Mouse (Mus musculus) fat pad, adult 2 months (tissue): Measurements from ENCODE around the gene Rlbp1.

Experiments used
- DNase-seq: peaks from one replicate; pipeline ENCODE4 v3.0.0-alpha.2; 2011; ENCODE audit warnings: low read depth, low spot score; ENCODE audit errors: extremely low read depth

Rlbp1 gene

GRCm38 (mm10) chr7:79376516-79377275 is 10.2 kb downstream of the Rlbp1 start:
- no peak for DNase-seq

DNA sequence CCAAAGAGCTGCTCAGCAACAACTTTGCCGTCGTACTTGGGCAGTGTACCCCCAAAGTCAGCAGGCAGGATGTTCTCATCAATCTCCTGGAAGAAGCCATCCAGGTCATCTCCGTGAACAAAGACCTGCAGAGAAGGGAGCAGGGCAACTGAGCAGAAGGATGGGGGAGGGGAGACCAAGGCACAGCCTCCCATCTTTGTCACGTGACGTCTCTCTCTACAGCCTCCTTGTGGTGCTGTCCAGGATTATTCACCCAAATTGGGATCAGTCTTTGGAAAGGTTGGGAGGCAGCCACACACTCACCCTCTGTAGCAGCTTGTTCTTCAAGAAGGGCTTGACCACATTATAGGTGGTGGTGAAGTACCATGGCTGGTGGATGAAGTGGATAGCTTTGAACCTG is 11.3 kb downstream of the Rlbp1 start:
- no peak for DNase-seq

- DNase-seq: no peak
These were observed 12.8 kb downstream of the Rlbp1 start for GRCm38 (mm10) chr7:79374017-79374416.

- no peak for DNase-seq
These were observed 15.4 kb downstream of the Rlbp1 start for GRCm38 (mm10) chr7:79371321-79371879.

GRCm38 (mm10) chr7:79369416-79369815 is 17.4 kb downstream of the Rlbp1 start:
- no peak for DNase-seq

DNA sequence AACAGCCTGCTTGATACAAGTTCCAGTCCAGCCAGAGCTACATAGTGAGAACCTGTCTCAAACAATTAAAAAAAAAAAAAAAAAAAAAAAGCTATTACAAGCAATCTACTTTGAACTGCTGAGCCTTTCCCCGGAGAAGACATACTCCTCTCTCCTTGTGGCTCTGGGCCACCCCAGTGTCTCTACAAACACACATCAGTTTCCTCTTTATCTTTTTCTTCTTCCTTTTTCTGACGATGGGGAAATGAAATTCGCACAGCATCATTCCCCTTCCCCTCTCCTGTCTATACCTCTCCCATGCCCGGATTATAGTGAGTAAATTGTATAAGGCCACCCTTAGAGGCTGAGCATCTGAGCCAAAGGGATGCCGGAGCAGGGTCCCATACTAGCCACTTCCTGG is 18.2 kb downstream of the Rlbp1 start:
- no peak for DNase-seq

DNA sequence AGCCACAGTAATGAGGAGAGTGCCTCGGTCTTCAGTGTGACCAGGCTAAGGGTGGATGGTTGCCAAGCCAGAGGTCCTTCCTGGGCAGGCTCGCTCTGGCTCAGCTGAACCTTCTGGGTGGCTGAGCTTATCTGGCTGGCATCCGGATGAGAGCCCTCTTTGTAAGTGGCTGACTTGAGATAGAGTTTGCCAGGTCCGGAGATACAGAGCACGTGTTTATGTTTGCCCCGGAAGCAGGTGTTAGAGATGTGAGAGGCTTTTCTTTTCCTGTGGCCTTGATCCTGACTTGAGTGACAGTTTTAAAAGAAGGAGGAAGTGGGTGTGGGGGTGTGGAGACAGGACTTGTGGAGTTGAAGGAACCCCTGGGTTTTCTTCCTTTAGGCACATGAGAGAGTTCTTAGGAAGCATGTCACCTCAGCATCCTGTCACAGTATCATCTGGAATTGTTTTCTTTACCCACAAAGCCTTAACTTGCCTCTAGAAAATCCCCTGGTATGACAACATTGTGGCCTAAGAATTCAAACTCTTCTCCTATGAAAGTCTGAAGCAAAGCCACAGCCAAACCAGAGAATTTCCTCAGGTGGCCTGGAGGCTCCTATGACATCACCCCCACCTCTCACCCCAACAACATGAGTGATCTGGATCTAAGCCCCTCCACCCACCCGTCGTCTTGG is 23.3 kb downstream of the Rlbp1 start:
- DNase-seq: no peak

DNA sequence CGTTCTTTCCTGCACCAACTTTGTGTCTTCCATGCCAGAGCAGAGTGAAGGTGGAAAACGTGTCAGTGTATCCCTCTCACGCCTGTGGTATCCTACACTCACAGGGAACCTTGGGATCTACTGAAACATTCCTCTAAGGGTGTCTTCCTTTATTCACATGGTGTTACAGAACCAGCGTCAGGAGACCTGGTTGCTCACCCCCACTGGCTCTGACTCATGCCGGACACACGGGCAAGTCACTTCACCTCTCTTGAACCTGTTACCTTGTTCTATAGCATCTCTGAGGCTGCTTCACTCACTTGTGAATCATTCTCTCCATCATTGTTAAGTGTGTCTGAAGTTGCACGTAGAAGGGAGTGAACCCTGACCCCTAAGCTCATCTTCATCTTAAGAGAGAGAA is 24.0 kb downstream of the Rlbp1 start:
- no peak for DNase-seq

- DNase-seq: no peak
These were observed 24.6 kb downstream of the Rlbp1 start for GRCm38 (mm10) chr7:79362208-79362607.

DNA sequence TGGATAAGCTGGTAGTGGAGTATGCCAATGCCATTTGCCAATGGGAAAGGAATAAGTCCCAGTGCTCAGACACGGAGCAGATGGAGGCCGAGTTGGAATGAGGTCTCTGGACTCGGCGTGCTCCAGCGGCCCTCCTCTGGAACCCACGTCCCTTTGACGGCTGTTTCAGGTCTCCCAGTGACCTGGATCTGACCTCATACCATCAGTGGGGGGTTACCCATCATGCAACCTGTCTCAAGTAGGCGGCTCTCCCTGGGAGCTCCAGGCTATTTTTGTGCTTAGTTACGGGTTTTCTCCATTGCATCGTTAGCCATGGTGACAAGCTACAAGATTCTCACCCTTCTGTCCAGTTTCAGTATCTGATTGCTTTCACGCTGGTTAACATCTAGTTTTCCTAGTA is 26.8 kb downstream of the Rlbp1 start:
- no peak for DNase-seq

DNA sequence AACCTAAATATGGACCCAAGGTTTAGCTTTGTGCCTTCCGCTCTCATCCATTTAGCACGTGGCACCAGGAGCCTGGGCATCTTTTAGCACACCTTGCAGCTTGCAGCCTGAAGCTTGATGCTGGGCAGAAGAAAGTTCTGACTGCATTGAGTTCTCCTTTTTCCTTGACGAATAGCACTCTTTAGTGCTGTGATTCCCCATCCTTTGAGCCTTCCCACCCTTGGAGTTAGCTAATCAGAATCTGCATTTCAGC is 27.7 kb downstream of the Rlbp1 start:
- DNase-seq: no peak

DNA sequence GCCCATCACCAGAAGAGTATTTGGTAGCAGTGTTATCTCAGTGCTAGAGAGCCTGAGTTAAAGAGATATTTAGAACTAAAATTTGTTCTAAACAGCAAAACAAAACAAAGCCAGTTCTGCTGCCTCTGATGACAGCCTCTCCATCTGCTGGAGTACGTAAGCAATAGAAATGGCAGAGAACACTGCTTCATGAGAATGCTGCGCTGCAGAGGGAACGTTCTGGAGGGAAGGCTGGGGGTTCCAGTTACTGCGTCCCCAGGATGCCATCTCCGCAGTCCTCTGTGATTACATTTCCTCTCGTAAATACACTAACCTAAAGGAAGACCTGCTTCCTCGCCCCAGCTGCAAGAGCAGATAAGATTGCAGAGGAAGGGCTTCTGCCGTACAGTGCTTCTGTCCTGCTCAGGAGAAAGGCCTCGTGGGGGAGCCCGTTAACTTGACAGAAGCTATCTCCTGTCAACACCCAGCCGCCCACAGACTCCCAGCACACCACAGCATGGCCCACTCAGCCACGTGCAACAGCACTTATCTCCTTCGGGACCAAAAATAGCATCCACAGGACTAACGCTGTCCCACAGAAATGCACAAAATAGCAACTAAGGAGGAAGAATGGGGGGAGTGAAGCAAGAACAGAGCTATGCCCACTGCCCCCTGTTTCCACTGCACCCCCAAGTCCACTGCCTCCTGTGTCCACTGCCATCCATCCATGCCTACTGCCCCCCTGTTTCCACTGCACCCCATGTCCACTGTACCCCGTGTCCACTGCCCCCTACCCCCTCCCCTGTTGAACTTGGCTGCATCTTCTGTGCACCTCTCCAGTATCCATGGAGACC is 28.3 kb downstream of the Rlbp1 start:
- no peak for DNase-seq

GRCm38 (mm10) chr7:79349738-79350386 is 37.0 kb downstream of the Rlbp1 start:
- DNase-seq: no peak

GRCm38 (mm10) chr7:79348816-79349215 is 38.0 kb downstream of the Rlbp1 start:
- DNase-seq: no peak

- no peak for DNase-seq
These were observed 39.6 kb downstream of the Rlbp1 start for GRCm38 (mm10) chr7:79347108-79347813.

GRCm38 (mm10) chr7:79346555-79347075 is 40.2 kb downstream of the Rlbp1 start:
- no peak for DNase-seq

GRCm38 (mm10) chr7:79345902-79346301 is 40.9 kb downstream of the Rlbp1 start:
- no peak for DNase-seq

DNA sequence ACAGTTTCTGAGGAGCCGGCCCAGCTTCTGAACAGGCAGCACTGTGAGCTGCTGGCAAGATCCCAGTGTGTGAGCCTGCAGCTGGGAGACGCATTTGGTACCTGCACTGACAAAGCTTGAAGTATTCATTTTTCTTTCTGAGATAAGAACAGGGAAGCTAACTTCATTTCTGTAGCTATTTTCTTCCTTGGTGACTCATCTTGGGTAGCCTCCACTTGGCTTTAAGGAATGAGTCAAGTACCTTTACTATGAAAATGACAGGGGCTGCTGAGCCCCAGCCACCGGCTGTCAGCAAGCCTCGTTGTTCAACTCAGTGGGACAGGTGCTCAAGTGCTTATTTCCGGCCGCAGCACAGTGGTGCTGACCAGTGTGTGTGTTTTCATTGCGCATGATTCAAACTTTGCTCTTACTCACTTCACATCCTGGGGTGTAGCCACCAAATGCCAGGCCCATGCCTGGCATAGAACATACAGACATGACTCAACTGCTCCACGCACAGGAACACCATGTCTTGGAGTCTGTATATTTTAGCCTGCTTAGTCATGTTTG is 50.4 kb downstream of the Rlbp1 start:
- no peak for DNase-seq

DNA sequence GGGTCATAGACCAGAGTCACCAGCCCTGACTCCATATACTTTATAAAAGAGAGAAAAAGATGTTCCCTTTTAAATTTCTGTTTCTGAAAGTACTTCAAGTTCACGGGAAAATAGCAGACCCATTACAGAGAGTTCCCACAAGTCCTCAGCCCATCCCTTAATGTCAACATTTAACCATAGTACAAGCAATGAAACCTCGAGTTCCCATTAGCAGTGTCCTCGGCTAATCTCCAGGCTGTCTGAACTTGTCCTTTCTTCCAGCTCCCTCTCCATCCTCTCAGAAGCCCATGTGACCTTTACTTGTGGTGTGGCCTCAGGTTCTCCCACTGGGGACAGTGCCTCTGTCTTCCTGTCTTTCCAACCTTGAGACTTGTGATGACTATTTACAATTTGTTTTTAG is 53.4 kb downstream of the Rlbp1 start:
- DNase-seq: no peak

DNA sequence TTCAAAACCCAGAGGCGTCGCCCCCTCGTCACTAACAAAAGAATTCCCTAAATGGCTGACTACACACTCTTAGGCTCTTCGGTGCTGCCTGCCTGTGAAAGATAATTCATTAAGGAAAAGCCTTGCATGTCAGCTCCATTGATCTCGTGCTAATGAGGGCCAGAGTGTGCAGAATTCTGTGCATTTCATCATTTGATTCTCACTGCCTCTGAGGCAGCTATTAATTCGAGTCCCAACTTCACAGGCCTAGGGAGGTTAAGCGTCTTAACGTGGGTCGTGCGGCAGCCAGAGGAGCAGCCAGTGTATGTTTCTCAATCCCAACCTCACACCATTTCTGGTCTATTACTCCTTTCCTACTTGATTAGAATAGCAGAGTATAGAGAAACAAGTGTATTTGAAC is 55.7 kb downstream of the Rlbp1 start:
- no peak for DNase-seq
